Mouse (Mus musculus) spleen, adult 2 months (tissue): ENCODE measurements around the gene Tle3.

Source experiments
- CTCF ChIP-seq: fragments of 200-500 bp; IDR thresholded peaks from 2 replicates; pipeline ENCODE4 v1.5.1; 2011; ENCODE audit warnings: mild to moderate bottlenecking, inconsistent platforms; ENCODE audit not compliant: insufficient read depth, insufficient read length, insufficient replicate concordance; ENCODE audit errors: extremely low read depth
- POLR2A ChIP-seq: fragments of 200-500 bp; IDR thresholded peaks from 2 replicates; pipeline ENCODE4 v1.6.1; 2011; ENCODE audit warnings: low read depth, low read length, inconsistent platforms

DNA sequence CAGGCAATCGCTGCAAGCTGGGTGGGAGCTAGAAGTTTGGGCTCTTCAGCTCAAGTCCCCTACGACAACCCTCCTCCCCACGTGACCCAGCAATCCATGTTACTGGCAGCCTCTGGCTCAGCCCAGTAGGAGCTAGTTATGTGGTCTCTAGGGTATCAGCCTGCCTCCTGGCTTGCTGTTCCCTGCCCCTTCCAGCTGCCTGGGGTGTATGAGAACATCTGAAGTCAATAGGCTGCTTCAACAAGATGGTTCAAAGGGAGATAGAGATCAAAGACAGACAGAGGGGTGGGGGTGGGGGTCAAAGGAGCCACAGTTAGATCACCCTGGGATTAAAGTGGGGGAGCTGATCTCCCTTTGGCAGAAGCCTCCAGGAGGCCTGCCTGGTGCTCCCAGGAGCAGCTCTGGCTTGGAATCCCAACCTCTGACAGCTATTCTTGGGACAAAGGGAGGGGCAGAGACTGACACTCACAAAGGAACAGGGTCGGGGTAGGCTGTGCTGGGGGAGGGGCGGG is 73.6 kb downstream of the Tle3 start:
- TF ChIP-seq CTCF = no peak
- TF ChIP-seq POLR2A = no peak
